Mouse (Mus musculus) erythroblast, adult 5-6 weeks (primary cell): ENCODE results near the gene Alppl2. TPM values are rescaled to one million over a fixed set of nuclear protein-coding genes. Genes with fewer than 3 reads are reported as not detected.

ENCODE experiments used
- ATAC-seq: replicated peaks from 2 replicates; pipeline ENCODE4 v1.8.0; 2016; ENCODE audit warnings: moderate number of reproducible peaks, mild to moderate bottlenecking, moderate TSS enrichment, inconsistent platforms; ENCODE audit not compliant: poor library complexity, low FRiP score, severe bottlenecking
- total RNA-seq, 2 experiments: library from RNA; stranded (forward) in 1 of 2; stranded (reverse) in 1 of 2; fragments of 150-400 nt in 1 of 2; fragments of 200-764, 138-1000 nt in 1 of 2; gene quantifications; 2 replicates each; pipeline versions ENCODE4 v1.2.3 to v1.2.4; 2015 to 2017; ENCODE audit warnings: low replicate concordance in 2 of 2

Gene Alppl2
- total RNA-seq (2015; ENCODE audit: low replicate concordance) (not detected in 2 replicates), total RNA-seq (2017; ENCODE audit: low replicate concordance) (not detected in 2 replicates)

GRCm38 (mm10) chr1:87089828-87090227 lies at the start of gene Alppl2:
Alppl2 (minus strand) TSS chr1:87089928.
- ATAC-seq: no peak

- no peak for ATAC-seq
Measured at GRCm38 (mm10) chr1:87131803-87132202, 42.1 kb upstream of the Alppl2 start.

DNA sequence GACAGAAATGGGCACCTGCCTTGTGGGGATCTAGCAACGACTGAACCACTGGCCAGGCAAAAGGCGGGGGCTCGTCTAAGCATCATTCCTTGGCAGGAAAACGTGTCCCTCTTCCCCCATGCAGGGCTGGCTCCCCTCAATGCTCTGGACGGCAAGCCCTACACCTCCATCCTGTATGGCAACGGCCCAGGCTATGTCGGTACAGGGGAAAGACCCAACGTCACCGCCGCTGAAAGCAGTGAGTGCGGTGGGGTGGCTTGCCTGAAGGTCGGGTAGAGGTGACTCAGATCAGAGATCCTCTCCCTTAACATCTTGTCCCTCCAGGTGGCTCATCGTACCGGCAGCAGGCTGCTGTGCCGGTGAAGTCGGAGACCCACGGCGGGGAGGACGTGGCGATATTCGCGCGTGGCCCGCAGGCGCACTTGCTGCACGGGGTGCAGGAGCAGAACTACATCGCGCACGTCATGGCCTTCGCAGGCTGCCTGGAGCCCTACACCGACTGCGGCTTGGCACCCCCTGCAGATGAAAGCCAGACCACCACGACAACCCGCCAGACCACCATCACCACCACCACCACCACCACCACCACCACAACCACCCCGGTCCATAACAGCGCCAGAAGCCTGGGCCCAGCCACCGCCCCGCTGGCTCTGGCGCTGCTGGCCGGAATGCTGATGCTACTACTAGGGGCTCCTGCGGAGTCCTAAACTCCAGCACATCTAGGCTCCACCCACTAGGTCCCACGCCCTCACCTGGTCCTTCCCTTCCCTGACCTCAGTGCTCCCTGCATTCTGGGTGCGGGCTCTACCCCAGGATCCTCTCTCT lies 37.7 kb upstream of the Alppl2 start:
- no peak for ATAC-seq

- ATAC-seq: no peak
Measured at GRCm38 (mm10) chr1:87124673-87125072, 34.9 kb upstream of the Alppl2 start, which contains the start of gene Akp3. Akp3 (plus strand) TSS chr1:87124973.

DNA sequence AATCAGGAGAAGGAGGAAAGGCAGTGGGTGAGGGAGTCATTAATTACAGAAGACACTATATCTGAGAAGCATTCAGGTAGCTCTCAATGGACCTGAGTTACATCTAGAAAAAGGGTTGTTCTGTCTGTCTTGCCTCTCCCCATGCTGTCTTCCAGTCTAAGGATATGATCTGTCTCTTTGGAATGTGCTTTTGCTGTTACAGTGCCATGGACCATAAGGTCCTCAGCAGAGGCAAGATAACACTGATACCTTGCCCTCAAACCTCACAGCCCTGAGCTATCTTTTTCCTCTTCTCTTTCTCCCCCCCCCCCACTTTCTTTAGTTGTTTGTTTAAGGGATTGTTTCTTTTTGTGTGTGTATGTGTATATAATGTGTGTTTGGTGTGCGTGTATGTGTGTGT lies 25.1 kb upstream of the Alppl2 start:
- ATAC-seq: no peak

- no peak for ATAC-seq
Measured at GRCm38 (mm10) chr1:87111719-87112354, 22.1 kb upstream of the Alppl2 start.

DNA sequence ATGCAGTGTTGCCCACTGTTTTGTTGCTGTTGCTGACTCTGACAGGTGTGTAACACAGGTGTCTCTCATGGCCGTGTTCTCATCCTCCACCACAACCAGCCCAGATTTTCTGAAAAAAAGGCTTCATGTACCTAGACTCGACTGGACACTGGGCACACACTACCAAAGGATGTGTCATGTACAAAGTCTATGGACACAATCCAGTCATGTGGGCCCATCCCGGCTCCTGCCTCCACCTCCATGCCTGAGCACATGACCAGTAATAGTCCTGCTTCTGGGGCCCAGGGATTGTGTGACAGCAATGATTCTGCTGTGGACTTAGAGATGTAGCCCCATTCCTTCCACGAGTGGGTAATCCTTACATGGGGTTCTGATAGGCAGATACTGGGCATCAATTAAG lies 18.8 kb upstream of the Alppl2 start:
- no peak for ATAC-seq

DNA sequence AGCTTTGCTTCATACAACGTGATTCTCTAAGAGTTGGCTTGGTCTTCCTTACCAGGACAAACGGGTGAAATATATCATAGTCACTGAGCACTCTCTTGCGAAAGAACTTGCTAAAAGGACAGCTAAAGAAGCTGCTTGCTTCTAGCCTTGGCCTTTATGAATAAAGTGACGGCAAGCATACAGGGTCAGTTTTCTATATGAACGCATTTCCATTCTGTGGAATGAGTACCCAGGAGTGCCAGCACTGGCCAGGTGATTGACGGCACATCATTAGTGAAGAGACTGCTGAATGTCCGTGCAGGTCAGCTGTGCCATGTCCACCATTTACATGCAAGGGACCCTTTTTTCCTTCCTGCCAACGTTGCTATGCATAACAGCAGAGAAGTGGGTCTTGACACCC lies 16.8 kb upstream of the Alppl2 start:
- no peak for ATAC-seq

- no peak for ATAC-seq
Measured at GRCm38 (mm10) chr1:87103936-87104335, 14.2 kb upstream of the Alppl2 start.

DNA sequence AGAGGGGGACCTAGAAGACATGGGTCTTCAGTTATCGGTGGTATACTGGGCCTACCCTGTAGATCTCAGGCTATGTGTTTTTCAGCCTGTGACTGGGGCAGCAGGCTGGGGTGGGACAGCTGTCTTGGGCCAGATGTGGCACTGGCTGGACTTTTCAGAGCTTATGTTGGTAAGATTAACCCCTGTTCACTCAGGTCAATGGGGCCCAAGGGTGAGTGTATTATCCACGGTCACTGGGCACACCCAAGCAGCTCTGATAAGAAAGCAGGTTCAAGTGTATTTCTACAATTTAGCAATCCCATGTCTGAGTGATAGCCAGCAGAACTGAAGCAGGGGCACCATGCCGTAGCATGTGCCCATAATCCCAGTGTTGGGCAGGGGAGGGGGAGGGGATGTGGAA lies 12.4 kb upstream of the Alppl2 start:
- no peak for ATAC-seq

DNA sequence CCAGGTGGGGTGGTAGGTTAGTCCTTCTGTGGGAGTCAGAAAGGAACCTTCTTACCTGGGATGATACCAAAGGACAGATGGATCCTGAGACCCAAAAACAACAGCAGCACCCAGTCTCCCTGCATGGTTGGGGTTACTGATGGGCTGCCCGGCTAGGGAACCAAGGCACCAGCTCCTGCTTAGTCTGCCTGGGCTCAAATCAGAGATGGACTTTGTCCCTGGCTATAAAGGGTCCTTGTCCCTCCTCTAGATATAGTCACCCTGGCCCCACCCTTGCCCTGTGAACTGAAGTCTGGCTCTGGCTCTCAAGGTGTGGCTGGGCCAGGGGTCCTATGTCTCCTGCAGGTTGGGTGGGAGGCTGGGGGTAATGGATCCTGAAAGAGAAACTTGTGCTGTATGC lies 11.7 kb upstream of the Alppl2 start, which contains the start of gene Alpi:
Gene Alpi, minus strand, starts transcription at position 196 of the 400 bp plus-strand sequence.
- no peak for ATAC-seq

DNA sequence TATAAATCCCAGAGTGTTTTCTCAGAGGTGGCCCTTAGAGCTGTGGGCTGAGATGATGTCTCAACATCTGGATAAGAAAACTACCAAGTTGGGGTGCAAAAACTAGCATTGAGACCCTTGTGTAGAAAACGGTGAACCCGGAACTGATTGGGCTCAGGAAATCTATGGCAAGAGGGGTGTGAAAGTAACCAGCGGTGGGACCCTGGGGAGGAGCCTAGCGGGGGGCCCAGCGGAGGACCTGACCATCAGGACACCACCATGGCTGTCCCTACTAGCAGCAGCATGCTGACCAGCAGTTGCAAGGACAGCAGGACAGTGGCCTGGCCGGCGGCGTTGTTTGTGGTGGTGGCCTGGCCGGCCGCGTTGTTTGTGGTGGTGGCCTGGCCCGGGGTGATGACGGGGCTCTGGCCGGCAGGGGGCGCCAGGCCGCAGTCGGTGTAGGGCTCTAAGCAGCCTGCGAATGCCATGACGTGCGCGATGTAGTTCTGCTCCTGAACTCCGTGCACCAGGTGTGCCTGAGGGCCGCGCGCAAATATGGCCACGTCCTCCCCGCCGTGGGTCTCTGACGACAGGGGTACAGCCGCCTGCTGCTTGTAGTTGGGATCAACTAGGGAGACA lies 8.7 kb upstream of the Alppl2 start:
- ATAC-seq: 0 out of 2 replicates have a peak, but pooled peaks have one; percentile 59

- no peak for ATAC-seq
Measured at GRCm38 (mm10) chr1:87095642-87096041, 5.9 kb upstream of the Alppl2 start.

DNA sequence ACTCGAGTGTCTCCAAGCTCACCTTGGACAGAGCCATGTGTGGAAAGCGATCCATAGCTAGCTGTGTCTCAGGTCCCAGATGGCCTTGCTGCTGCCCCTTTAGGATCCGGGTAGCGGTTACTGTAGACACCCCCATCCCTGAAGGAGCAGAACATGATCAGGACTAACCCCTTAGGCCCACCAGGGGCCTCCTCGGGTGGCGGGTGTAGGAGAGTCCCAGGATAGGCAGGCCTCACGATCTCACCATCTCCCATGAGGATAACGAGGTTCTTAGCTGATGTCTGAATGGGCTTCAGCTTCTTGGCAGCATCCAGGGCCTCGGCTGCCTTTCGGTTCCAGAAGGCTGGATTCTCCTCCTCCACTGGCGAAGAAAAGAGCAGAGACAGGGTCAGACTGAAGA lies 477 bp downstream of the Alppl2 start:
- no peak for ATAC-seq

DNA sequence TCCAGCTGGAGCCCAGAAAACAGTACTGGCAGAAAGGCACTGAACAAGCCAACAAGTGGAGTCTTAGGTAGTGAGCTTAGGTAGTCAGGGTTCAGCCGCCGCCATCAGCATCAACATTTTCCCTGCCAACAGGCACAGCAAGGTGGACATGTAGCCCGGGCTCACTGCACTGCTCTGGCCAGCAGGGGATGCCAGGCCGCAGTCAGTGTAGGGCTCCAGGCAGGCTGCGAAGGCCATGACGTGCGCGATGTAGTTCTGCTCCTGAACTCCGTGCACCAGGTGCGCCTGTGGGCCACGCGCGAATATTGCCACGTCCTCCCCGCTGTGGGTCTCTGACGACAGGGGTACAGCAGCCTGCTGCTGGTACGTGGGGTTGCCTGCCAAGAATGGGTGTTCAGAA lies 2.8 kb downstream of the Alppl2 start:
- no peak for ATAC-seq

DNA sequence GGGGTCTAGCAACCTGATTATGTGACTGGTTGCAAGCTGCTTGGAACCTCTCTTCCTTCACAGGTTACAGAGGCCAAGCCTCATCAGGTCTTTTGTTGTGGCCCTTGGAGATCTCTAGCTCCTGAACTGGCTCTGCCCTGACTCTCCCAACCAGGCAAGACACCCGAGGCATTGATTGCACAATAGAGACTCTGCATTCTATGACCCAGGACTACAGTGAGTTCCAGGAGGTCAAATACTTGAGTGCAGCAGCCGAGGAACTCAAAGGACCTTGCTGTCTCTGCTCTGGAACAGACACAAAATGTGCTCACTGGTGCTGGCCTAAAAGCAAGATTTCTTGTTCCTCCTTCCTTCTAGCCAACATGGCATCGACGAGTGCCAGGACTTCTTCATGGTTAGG lies 3.5 kb downstream of the Alppl2 start:
- ATAC-seq: no peak

DNA sequence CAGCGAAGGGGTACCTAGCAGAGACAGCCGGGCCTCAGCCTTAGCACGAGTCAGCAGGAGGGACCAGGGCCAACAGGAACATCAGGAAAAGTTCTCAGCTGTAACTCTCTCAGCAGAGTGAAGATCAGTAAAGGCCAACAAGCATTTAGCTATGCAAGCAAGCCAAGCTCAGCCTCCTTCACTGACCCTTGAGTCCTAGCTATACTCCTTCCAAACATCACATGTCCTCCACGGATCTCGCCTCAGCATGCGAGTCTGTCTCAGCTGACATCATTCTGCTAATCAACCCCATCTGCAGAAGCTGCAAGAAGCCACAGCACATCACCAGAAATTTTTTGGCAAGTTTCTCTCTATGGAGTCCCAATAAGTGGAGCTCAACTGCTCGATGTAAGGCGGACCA lies 16.0 kb downstream of the Alppl2 start:
- no peak for ATAC-seq

DNA sequence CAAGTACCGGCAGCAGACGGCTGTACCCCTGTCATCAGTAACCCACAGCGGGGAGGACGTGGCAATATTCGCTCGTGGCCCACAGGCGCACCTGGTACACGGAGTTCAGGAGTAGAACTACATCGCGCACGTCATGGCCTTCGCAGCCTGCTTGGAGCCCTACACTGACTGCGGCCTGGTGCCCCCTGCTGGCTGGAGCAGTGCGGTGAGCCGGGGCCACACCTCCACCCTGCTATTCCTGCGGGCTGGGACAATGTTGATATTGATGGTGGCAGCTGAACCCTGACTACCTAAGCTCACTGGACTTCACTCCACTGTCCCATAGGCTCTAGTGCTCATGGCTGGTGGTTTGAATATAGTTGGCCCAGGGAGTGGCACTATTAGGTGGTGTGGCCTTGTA lies 19.0 kb downstream of the Alppl2 start:
- 0 out of 2 replicates have a peak, but pooled peaks have one; percentile 59 for ATAC-seq

- no peak for ATAC-seq
Measured at GRCm38 (mm10) chr1:87060913-87061312, 28.8 kb downstream of the Alppl2 start.

DNA sequence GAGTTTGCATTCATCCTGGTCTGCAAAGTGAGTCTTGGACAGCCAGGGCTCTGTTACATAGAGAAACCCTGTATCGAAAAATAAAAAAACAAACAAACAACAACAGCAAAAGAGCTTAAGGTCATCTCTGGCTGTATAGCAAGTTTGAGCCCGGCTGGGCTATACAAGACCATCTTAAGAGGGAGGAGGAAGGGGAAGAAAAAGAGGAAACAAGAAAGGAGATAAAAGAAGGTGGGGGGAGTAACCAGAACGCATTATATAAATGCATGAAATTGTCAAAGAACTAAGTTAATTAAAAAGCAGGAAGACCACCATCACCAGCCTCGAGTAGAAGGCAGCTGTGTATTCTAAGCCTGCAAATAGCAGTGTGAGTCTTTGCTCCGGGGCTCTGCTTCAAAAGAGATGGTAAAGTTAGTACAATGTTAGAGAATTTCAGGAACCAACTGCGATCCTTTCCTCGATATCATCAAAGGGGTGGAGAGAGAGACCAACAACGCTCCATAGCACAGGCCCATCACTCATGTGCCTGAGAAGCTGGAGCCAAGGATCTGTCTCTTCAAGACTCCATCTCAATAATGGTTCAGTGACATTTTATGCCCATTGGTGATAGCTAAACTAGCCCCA lies 30.6 kb downstream of the Alppl2 start:
- ATAC-seq: no peak
